Mouse (Mus musculus) neural tube, embryonic 14.5 days (tissue): ENCODE measurements around the gene Cdc25b. TPM values are rescaled to one million over a fixed set of nuclear protein-coding genes. Genes with fewer than 3 reads are reported as not detected.

Experiments
- ATAC-seq: fragments of 200-750 bp; cut with Nextera tagmentation; 2 replicates; pipeline ENCODE4 v1.8.0; 2017; ENCODE audit warnings: low read depth, mild to moderate bottlenecking, moderate TSS enrichment, moderate library complexity
- H3K27ac ChIP-seq: fragments of 300-500 bp; sonication (generic); 2 replicates; pipeline ENCODE4 v1.5.1; 2014; ENCODE audit warnings: low read depth, mild to moderate bottlenecking, control low read depth, low read length, moderate library complexity, mixed read lengths
- H3K27me3 ChIP-seq: fragments of 300-500 bp; sonication (generic); 2 replicates; pipeline ENCODE4 v1.6.1; 2014; ENCODE audit warnings: low read length; ENCODE audit not compliant: control insufficient read depth, insufficient read depth
- H3K36me3 ChIP-seq: fragments of 300-500 bp; sonication (generic); 2 replicates; pipeline ENCODE4 v1.6.1; 2014; ENCODE audit warnings: low read length, mixed read lengths; ENCODE audit not compliant: control insufficient read depth, insufficient read depth
- H3K4me1 ChIP-seq: fragments of 300-500 bp; sonication (generic); 2 replicates; pipeline ENCODE4 v1.6.1; 2014; ENCODE audit warnings: low read length; ENCODE audit not compliant: control insufficient read depth, insufficient read depth
- H3K4me2 ChIP-seq: fragments of 300-500 bp; sonication (generic); 2 replicates; pipeline ENCODE4 v1.6.1; 2014; ENCODE audit warnings: mild to moderate bottlenecking, low read depth, low read length, control low read depth
- H3K4me3 ChIP-seq: fragments of 300-500 bp; sonication (generic); 2 replicates; pipeline ENCODE4 v1.5.1; 2014; ENCODE audit warnings: low read depth, low read length, control low read depth, mixed read lengths
- H3K9ac ChIP-seq: fragments of 300-500 bp; sonication (generic); replicated peaks from 2 replicates; pipeline ENCODE4 v1.6.1; 2014; ENCODE audit warnings: low read depth, mild to moderate bottlenecking, control low read depth, low read length, mixed read lengths
- H3K9me3 ChIP-seq: fragments of 300-500 bp; sonication (generic); 2 replicates; pipeline ENCODE4 v1.6.1; 2016; ENCODE audit warnings: low read length; ENCODE audit not compliant: control insufficient read depth
- WGBS: fragments of 180-500 bp; shearing (Covaris S2); extraction: QIAGEN DNeasy Blood & Tissue Kit; methylation state at CpG from one replicate; pipeline ENCODE4 v1.1.7; 2014; 5-methylcytosine and 5-hydroxymethylcytosine counted together
- polyA plus RNA-seq: library from polyadenylated mRNA; unstranded; fragments of >200 nt; fragmentation: Nextera tagmentation; extraction: Ambion mirVana; gene quantifications from 2 replicates; pipeline ENCODE4 v1.2.1, GENCODE M21; 2014

The Cdc25b gene
- polyA plus RNA-seq, 1 experiment from 2014 or later = 21.9 TPM

DNA sequence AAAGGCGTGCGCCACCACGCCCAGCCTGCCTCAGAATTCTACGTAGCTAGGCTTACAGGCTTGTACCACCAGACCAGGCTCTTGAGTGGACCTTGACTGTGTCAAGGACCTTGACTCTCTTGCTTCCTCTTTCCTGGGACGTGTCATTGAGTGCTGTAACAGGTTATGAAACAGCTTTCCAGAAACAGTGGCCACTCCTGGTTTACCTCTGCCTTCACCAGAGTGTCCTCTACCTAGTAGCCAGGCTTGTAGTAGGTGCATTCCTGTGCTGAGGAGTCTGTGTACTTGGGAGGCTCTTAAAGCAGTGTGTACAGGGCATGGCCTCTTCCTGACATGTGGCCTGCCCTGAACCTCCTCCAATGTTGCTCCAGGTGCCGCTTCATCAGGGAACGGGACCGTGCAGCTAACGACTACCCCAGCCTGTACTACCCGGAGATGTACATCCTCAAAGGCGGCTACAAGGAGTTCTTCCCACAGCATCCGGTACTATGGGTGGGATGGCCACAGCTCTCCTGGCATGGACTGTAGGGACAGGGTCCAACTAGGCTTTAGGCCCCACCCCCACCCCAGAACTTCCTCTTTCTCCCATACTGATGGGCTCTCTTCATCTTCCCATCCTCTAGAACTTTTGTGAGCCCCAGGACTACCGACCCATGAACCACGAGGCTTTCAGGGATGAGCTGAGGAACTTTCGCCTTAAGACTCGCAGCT lies 10.0 kb downstream of the Cdc25b start:
- H3K9ac ChIP-seq = no peak overlapping the region
- 0 out of 2 replicates have a peak, but pooled peaks cover 3% of the 10 kb centered on the region for H3K36me3 ChIP-seq
- H3K4me3 ChIP-seq = no peak overlapping the region
- no peaks in the 10 kb centered on the region for H3K4me1 ChIP-seq
- no peaks in the 10 kb centered on the region for H3K27me3 ChIP-seq
- no peaks in the 10 kb centered on the region for H3K9me3 ChIP-seq
- WGBS = 94% methylated on average over 16 of the region's 16 CpGs
- no peak overlapping the region for H3K27ac ChIP-seq
- H3K4me2 ChIP-seq = no peak overlapping the region
- no peak for ATAC-seq

DNA sequence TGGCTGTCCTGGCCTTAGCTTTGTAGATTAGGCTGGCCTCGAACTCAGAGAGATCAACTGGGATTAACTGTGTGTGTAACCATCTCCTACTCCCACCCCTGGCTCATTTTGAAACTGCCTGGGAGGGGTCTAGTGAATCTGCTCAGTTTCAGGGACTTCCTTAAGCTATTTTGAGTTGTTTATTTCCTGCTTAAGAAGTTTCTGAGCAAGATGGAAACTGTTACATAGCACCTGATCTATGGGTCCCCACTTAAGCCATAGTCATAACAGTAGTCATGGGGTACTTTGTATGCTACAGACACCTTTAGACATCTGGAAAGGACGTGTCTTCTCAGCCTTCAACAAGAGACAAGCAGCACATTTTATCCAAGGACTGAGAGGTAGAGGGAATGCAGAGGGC lies 14.0 kb downstream of the Cdc25b start:
- no peak for ATAC-seq
- WGBS = 88% methylated on average over 2 of the region's 2 CpGs
- Histone ChIP-seq H3K36me3 (no peaks in the 10 kb centered on the region), H3K4me3 (no peak overlapping the region), H3K4me2 (no peak overlapping the region), H3K27me3 (no peaks in the 10 kb centered on the region), H3K27ac (no peak overlapping the region), H3K9ac (no peak overlapping the region), H3K4me1 (no peaks in the 10 kb centered on the region), H3K9me3 (no peaks in the 10 kb centered on the region)

DNA sequence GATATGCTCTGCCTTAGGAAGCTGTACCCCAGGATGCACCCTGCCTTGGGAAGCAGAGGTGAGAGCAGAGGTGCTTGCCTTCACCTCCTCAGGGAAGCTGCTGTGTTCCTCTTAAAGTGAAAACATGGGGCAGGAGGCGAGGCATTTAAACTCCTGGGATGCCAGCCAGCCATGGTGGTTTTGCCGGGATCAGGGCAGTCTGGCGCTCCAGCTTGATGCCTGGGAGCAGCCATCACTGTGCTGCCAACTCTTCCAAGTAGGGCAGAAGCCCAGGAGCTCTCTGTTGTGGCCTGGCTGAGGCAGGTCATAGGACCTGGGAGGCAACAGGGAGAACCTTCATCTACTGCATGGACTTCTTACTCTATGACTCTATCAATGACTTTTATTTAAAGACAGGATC lies 14.5 kb downstream of the Cdc25b start:
- ATAC-seq = no peak
- Histone ChIP-seq H3K27ac (no peak overlapping the region), H3K36me3 (no peaks in the 10 kb centered on the region), H3K9ac (no peak overlapping the region), H3K4me1 (no peaks in the 10 kb centered on the region), H3K4me2 (no peak overlapping the region), H3K27me3 (no peaks in the 10 kb centered on the region), H3K9me3 (no peaks in the 10 kb centered on the region), H3K4me3 (no peak overlapping the region)
- 95% methylated on average over 3 of the region's 3 CpGs for WGBS

DNA sequence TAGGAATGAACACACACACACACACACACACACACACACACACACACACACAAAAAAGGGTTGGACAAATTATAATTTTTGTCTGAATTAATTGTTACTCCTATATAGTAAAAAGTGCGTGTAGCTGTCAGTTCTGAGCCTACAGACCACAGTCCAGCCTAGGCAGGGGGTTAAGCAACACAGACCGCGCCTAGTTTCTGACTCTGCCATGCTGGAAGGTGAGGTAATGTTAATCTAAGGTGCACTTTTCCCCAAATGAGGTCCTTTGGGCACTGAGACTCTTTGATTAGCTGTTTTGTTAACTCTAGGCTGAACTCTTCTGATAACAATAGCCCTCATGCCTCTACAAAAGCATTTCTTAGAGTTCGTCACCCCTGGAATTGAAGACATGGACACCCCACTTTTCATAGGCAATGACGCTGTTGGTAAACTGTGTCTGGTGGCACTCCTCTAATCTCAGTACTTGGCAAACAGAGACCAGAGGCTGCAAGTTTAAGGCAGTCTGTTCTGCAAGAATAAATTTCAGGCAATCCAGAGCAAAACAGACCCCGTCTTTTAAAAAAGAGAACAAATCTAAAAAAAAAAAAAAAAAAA lies 17.2 kb downstream of the Cdc25b start:
- H3K36me3 ChIP-seq = no peaks in the 10 kb centered on the region
- no peak overlapping the region for H3K27ac ChIP-seq

DNA sequence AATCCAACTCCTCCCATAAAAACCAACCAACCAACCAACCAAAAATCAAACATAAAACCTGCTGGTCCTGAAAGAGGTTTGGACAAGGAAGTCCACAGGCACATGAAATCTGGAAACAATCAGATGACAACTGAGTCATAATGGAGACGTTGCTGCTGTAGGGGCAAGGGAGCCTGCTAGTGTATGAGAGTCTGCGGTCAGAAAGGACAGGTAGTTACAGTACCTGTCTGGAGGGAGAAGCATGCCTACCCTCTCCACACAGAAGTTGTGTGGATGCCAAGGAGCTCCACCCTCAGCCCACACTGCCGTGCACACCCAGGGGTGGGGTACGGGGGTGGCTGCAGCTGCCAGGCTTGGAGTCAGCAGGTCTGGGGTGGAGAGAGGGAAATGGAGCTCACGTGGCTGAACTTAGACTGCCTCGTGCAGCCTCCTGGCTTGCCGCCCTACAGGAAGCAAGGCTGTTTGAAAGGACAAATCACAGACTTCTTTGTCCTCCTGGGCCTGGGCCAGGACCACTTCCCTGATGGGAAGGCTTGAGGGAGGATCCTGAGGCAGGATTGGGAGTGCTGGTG lies 17.7 kb downstream of the Cdc25b start:
- Histone ChIP-seq H3K27ac (no peak overlapping the region), H3K4me2 (no peak overlapping the region), H3K4me3 (no peak overlapping the region), H3K9ac (no peak overlapping the region), H3K36me3 (no peaks in the 10 kb centered on the region), H3K9me3 (no peaks in the 10 kb centered on the region), H3K4me1 (no peaks in the 10 kb centered on the region), H3K27me3 (no peaks in the 10 kb centered on the region)
- 58% methylated on average over 7 of the region's 7 CpGs for WGBS
- ATAC-seq = no peak

More for the DNA sequence above, 17.2 kb downstream of the Cdc25b start:
- no peaks in the 10 kb centered on the region for H3K4me1 ChIP-seq
- no peak for ATAC-seq
- H3K27me3 ChIP-seq = no peaks in the 10 kb centered on the region
- no peak overlapping the region for H3K9ac ChIP-seq
- H3K9me3 ChIP-seq = no peaks in the 10 kb centered on the region
- no peak overlapping the region for H3K4me3 ChIP-seq
- H3K4me2 ChIP-seq = no peak overlapping the region
- WGBS = 91% methylated on average over 6 of the region's 6 CpGs

DNA sequence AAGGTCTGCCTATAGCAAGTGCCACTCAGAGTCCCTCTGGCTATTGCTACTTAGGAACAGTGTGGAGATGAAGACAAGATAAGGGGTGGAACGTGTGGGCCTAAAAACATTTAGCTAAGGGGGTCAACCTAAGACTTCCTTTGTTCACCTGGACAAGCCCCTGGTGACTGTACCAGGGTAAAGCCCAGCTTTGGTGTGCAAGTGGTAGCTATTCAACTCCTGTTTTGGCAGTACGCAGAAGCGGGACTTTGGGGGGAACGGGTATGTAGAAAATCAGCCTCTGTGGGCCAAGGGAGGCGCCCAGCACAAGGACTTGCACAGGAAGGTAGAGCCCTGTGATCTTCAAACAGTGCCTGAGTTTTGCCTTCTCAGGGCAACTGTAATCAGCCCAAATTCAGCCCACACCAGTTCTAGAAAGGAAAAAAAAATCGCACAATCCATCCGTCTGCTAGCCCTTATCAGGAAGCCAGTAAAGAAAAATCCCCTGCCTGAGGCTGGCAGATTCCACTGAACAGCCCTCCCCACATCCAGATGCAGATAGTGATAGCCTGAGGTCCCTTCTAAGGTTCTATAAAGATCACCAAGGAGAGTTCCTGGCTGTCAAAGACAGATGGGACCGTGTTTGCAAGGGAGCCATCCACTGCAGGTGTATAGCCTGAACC lies 18.9 kb downstream of the Cdc25b start:
- no peak overlapping the region for H3K27ac ChIP-seq
- H3K27me3 ChIP-seq = no peaks in the 10 kb centered on the region
- no peak overlapping the region for H3K9ac ChIP-seq
- H3K4me3 ChIP-seq = no peak overlapping the region
- H3K9me3 ChIP-seq = no peaks in the 10 kb centered on the region
- H3K36me3 ChIP-seq = no peaks in the 10 kb centered on the region
- no peak for ATAC-seq
- WGBS = 87% methylated on average over 8 of the region's 8 CpGs
- no peak overlapping the region for H3K4me2 ChIP-seq
- no peaks in the 10 kb centered on the region for H3K4me1 ChIP-seq

DNA sequence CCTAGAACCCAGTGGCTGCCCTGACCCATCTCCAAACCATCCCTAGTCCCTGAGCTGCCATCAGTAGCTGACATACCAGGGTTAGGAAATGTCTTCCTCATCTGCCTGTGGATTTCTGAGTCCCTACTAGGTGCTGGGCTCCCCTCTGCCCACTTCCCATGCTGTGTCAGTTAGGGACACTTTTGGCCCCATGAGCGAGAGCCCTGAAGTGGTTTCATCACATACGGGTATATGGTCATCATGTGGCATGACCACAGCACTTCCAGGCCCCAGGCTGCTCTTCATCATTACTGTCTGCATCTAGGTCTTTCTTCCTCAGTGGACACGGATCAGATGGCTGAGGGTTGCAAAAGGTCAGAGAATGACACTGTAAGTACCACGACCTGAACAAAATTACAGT lies 20.0 kb downstream of the Cdc25b start, which contains the start of gene Ap5s1:
Gene Ap5s1 (plus strand): TSS at position 301 of the 400 bp plus-strand sequence.
- Histone ChIP-seq H3K36me3 (no peaks in the 10 kb centered on the region), H3K27me3 (no peaks in the 10 kb centered on the region), H3K9me3 (no peaks in the 10 kb centered on the region), H3K4me2 (no peak within 1 kb of the TSS), H3K4me3 (no peak within 1 kb of the TSS), H3K9ac (no peak within 1 kb of the TSS), H3K4me1 (peaks cover 5% of the 10 kb centered on the region), H3K27ac (no peak within 1 kb of the TSS)
- 84% methylated on average over 4 of the region's 4 CpGs for WGBS
- no peak for ATAC-seq

DNA sequence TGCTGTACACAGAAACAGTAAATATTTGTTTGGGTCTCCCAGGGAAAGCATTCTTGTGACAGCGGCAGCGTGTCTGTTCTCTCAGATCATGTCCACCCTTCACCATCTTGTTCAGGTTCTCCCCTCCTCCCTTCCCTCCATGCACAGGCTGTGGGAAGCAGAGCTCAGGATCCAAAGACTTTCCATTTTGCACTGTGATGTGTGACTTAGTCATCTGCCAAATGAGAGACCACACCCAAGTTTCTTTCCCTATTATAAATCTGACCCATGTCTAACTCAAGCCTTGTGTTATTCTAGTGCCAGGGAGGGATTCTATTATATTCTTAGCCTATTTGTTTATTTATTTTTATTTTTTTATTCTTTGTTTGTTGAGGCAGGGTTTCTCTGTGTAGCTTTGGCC lies 21.6 kb downstream of the Cdc25b start:
- no peak for ATAC-seq
- Histone ChIP-seq H3K9me3 (no peaks in the 10 kb centered on the region), H3K27ac (no peak overlapping the region), H3K36me3 (no peaks in the 10 kb centered on the region), H3K4me1 (peaks cover 5% of the 10 kb centered on the region), H3K27me3 (no peaks in the 10 kb centered on the region), H3K4me2 (no peak overlapping the region), H3K4me3 (no peak overlapping the region), H3K9ac (no peak overlapping the region)
- WGBS = 97% methylated on average over 2 of the region's 2 CpGs
